Mouse (Mus musculus): ENCODE data around the gene Phlpp1.

DNA sequence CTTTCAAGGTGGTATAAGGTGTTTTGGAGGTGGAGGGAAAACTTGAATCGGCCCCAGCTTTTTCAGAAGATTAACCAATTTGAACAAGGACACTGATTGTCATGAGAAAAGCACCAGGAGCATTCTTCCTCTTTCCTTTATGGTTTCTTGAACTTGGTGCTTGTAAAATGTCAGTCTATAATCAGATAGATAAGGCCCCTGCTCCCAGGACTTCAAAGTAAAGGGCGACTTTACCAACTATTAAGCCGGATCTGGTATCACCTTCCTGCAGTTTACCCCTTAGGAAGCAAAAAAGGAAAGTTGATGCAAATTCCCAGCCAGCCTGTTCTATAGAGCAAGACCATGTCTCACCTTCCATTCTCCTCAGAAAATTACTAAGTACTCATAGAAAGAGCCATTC is 21.9 kb downstream of the Phlpp1 start:
- TF ChIP-seq CTCF (IDR thresholded peaks at IDR 0.05; ENCODE audit: insufficient read depth, low read length) (no peak), POLR2A (IDR thresholded peaks at IDR 0.05; ENCODE audit: borderline replicate concordance, extremely low read depth, low read depth, low read length) (no peak)

Measured in lung, adult 2 months (tissue).